In genomic region chr16:84784966-84785365, GRCm38 (mm10) we compare ENCODE assay signal across 11 mouse cellular contexts.
"Had no signal": no experiment of that assay in that cellular context is flagged by ENCODE, and none has a peak within 500 bp of the region (broad histone marks: within the 10 kb centered on the region; RNA-seq: fewer than 3 reads in every experiment).

No protein-coding gene starts in this region.

- H3K27ac ChIP-seq: kidney, postnatal 0 days; limb, embryonic 13.5 days; liver, embryonic 14.5 days had no signal

- H3K27me3 ChIP-seq: limb, embryonic 13.5 days had no signal

- H3K36me3 ChIP-seq: limb, embryonic 13.5 days had no signal

- H3K4me3 ChIP-seq: layer of hippocampus, adult 2 months; limb, embryonic 13.5 days had no signal

- H3K9ac ChIP-seq: limb, embryonic 13.5 days; liver, embryonic 14.5 days had no signal

- H3K4me2 ChIP-seq: limb, embryonic 13.5 days had no signal

- H3K9me3 ChIP-seq: limb, embryonic 13.5 days had no signal

- DNase-seq: kidney, adult 11 months; kidney, adult 9 months; kidney, postnatal 4 days; left cerebral cortex, postnatal 4 days; lung, adult 18-20 months; right cerebral cortex, postnatal 25 days; thymus, postnatal 4 days had no signal

- H3K4me1 ChIP-seq: limb, embryonic 13.5 days had no signal
